Mouse (Mus musculus): ENCODE results near the gene Nckap1l. TPM values are rescaled to one million over a fixed set of nuclear protein-coding genes. Genes with fewer than 3 reads are reported as not detected.

The Nckap1l gene
- total RNA-seq, 2 experiments from 2014 or later = 3.7 to 4.2 TPM

DNA sequence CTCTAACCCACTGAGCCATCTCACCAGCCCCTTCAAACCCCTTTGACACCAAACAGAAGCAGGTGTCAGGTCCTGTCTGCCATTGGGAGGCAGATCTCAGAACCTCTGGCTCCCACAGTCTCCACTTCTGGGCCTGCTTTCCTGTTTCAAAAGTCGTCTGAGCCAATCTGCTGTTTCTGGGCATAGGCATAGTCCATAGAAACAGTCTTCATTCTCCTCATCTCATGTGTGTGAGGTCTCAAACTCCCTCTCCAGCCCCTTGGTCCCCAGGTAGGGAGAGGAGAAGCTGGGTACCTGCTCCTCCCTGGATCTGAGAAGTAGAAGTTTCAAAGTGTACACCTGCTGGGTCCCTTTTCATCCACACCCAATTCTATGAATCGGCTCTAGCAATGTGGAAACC, 82.9 kb downstream of the Nckap1l start:
- DNase-seq = no peak
- intact Hi-C loops (cut with DNase I) = no loop called here

DNA sequence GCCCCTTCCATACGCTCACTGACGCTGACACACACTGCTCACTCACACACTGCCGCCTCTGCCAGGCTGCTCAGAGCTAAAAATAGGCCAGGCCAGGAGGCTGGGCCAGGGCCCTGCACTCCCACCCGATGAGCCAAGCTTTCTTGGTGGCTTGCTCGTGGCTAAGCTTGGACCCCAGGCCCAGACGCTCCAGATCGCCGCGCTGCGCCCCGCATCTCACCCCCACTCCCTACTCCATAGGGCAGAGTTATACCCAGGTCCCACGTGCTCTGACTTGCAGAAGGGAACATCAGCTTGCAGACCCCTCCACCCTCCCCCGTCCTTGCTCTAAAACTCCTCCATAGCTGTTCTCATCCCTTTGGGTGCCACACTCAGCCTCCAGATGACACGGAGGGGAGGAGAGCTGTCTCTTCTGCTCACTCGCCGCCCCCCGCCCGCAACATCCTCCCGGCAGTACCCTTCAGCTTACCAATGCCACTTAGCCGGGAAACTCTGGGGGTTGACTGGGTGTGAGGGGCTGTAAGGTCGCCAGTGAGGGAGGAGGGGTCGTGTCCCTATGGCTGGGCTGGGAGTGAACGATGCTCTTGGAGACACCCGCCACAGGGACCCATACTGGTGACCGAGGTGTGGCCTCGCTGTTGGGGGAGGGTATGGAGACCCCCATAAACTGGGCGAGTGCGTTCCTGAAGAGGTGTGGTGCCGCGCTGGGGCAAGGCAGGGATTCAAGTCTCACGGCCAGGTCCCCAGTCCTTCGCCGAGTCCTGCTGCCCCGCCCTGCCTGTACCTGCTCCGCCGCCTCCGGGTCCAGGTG, 83.6 kb downstream of the Nckap1l start:
- intact Hi-C loops (cut with DNase I) = no loop called here

DNA sequence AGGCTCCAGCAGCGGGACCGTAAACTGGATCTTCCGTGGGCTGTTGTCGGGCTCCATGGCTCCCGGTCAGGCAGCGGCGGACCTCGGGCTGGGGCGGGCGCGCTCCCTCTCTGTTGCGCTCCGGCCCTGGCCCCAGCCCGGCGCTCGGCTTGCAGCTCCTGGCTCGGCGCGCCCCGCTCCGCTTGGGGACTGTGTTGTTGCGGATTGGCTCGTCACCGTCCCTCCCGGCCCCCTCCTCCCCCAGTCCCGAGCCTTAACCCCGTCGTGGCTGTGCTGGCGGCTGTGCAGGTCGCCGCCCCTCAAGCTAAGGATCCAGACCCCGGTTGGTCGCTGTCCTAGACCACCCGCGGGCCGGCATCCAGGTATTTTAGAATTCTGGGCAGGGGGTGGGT, 84.2 kb downstream of the Nckap1l start, which contains the start of gene Ppp1r1a:
Gene Ppp1r1a, minus strand, starts transcription at position 182 of the 392 bp plus-strand sequence.
- intact Hi-C loops (cut with DNase I) = no loop called here
- DNase-seq = peak; percentile 61 to 63

More for the DNA sequence above, 83.6 kb downstream of the Nckap1l start:
- peak; percentile 52 to 56 for DNase-seq

DNA sequence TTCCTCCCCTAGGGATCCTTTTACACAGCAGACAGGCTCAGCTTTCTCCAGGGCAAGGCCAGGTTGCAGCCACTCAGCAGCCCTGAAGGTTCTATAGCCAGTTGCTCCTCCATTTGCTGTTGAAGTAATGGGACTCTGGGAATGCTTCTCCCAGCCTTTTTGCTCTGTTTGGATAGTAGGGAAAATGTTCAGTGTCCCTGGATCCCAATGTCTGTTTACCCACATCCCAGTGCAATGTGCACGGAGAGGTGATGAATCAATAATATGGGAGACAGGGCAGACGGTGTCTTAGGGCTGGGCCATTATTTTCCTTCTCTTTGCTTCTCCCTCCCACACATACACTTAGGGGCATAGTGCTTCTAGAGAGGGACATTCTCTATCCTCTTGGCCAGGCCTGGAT, 85.7 kb downstream of the Nckap1l start:
- intact Hi-C loops (cut with DNase I) = no loop called here
- DNase-seq = no peak

DNA sequence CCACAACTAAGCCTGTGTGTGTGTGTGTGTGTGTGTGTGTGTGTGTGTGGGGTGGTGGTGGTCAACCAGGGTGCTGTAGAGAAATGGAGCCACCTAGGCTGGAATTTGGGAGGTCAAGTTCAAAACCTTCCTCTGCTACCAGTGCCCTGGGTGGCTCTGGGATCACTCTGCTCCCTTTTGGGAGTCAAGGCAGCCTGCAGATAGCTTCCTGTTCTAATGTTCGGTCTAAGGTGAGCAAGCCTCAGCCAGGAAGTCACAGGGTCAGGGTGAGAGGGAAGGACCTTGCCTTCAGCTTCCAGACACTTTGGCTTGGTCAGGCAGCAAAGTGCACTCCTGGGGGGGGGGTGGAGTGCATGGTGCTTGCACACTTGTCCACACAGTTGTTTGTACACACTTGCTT, 87.1 kb downstream of the Nckap1l start:
- intact Hi-C loops (cut with DNase I) = no loop called here
- DNase-seq = no peak

DNA sequence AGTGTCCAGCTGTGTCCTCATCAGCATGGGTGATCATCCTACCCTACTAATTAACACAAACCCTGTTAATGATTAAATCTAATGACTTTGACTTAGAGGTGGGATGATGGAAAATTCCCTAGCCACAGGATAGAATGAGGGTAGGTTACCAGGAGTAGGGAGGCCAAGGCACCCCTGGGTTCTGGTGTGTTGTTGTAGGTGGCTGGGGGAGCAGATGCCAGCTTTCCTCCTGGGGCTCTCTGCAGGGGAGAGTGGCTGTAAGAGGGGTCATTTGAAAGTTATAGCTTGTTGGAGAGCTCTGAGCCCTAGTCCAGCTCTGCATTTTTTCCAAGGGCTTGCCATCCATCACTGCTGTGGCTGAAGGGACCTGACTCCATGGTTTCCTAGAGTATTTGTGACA, 88.9 kb downstream of the Nckap1l start:
- no peak for DNase-seq
- intact Hi-C loops (cut with DNase I) = no loop called here

DNA sequence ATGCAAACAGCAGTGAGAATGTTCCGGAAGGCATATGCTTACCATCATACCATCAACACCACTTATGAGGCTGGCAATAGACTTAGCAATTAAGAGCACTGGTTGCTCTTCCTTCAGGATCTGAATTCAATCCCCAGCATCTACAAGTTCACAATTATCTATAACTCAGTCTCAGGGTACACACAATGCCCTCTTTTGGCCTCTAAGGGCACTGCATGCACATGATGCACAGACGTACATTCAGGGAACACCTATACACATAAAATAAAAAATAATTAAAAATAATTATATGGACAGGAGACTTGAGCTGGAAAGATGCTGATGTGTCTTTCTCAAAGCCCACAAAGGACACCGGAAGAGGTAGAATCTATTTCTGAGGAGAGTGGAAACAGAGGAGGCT, 94.4 kb downstream of the Nckap1l start:
- DNase-seq = no peak
- intact Hi-C loops (cut with DNase I) = no loop called here

Other genes with a start within 250 kb of the Nckap1l start
- gene Cbx5, start 214.0 kb upstream of the Nckap1l start, total RNA-seq (2021) = 10 to 100 TPM; 81.3 to 97.4 TPM
- gene Hnrnpa1, start 213.4 kb upstream of the Nckap1l start, total RNA-seq (2021) = 100 to 1,000 TPM; 299 to 318 TPM
- gene Nfe2, start 195.4 kb upstream of the Nckap1l start, total RNA-seq (2021) = 1 to 10 TPM in 1 of 2 experiments, under 1 TPM in 1; 0.30 to 1.0 TPM
- gene Copz1, start 181.1 kb upstream of the Nckap1l start, total RNA-seq (2021) = 10 to 100 TPM; 81.2 to 83.3 TPM
- not detected for gene Gpr84, start 143.2 kb upstream of the Nckap1l start, total RNA-seq (2021)
- gene Zfp385a, start 113.7 kb upstream of the Nckap1l start, total RNA-seq (2021) = 10 to 100 TPM; 24.3 to 26.2 TPM
- 100 to 1,000 TPM in 1 of 2 experiments, 10 to 100 TPM in 1; 89.4 to 101 TPM for gene Itga5, start 87.0 kb upstream of the Nckap1l start, total RNA-seq (2021)
- gene Gtsf1, start 23.3 kb upstream of the Nckap1l start, total RNA-seq (2021) = under 1 TPM; 0.52 to 0.53 TPM
- gene Gtsf2, start 5.3 kb upstream of the Nckap1l start, total RNA-seq (2021) = not detected
- gene Pde1b, start 49.2 kb downstream of the Nckap1l start, total RNA-seq (2021) = 1 to 10 TPM; 2.7 to 2.8 TPM
- 10 to 100 TPM; 14.8 to 18.0 TPM for gene Ppp1r1a, start 84.2 kb downstream of the Nckap1l start, total RNA-seq (2021)
- gene Glycam1, start 111.3 kb downstream of the Nckap1l start, total RNA-seq (2021) = not detected

Data from heart, postnatal 10 days (tissue).